Mouse (Mus musculus) layer of hippocampus, postnatal 10 days (tissue): Measurements from ENCODE around the gene Prrg4. TPM values are rescaled to one million over a fixed set of nuclear protein-coding genes. Genes with fewer than 3 reads are reported as not detected.
"Not testable (repeated sequence)": the region's sequence is repeated elsewhere in the genome, so short reads cannot be mapped to it uniquely, and the experiment has no call there.

Experiments used
- DNase-seq, 2 experiments: peaks; one replicate each; pipeline ENCODE4 v3.0.0; 2021; ENCODE audit warnings: low spot score in 2 of 2
- long read RNA-seq: library from polyadenylated mRNA; stranded (forward); transcript quantifications from one replicate; pipeline ENCODE4 v2.0.0, GENCODE M21; 2023
- total RNA-seq, 2 experiments: library from RNA; stranded (reverse); gene quantifications; 2 replicates each; pipeline ENCODE4 v1.2.3; 2021

Gene Prrg4
- total RNA-seq = 1 to 10 TPM in 1 of 2 experiments, under 1 TPM in 1; 0.96 to 1.1 TPM
- long read RNA-seq, partial matches to known transcripts = 0 of 1 reads
- long read RNA-seq, other reads (novel, unspliced or antisense) = 1 of 1 reads

- DNase-seq = peak; percentile 47 to 52
Measured at GRCm38 (mm10) chr2:104849276-104849990, at the start of gene Prrg4. Gene Prrg4 (minus strand): TSS chr2:104849876.

- peak; percentile 86 to 88 for DNase-seq
Measured at GRCm38 (mm10) chr2:104887882-104888566, 38.3 kb upstream of the Prrg4 start.

- not testable (repeated sequence) for DNase-seq
Measured at GRCm38 (mm10) chr2:104887331-104887730, 37.7 kb upstream of the Prrg4 start.

GRCm38 (mm10) chr2:104886109-104886508 lies 36.4 kb upstream of the Prrg4 start:
- no peak for DNase-seq

- DNase-seq = no peak
Measured at GRCm38 (mm10) chr2:104878794-104879193, 29.1 kb upstream of the Prrg4 start.

GRCm38 (mm10) chr2:104869101-104869500 lies 19.4 kb upstream of the Prrg4 start:
- DNase-seq = no peak

- DNase-seq = no peak
Measured at GRCm38 (mm10) chr2:104867282-104867855, 17.7 kb upstream of the Prrg4 start, which contains the start of gene Ccdc73. Gene Ccdc73 (plus strand): TSS chr2:104867805.

- DNase-seq = no peak
Measured at GRCm38 (mm10) chr2:104864176-104864860, 14.6 kb upstream of the Prrg4 start.

- no peak for DNase-seq
Measured at GRCm38 (mm10) chr2:104860426-104860825, 10.8 kb upstream of the Prrg4 start.

GRCm38 (mm10) chr2:104859060-104859459 lies 9.4 kb upstream of the Prrg4 start:
- DNase-seq = no peak

GRCm38 (mm10) chr2:104858083-104858482 lies 8.4 kb upstream of the Prrg4 start:
- DNase-seq = not testable (repeated sequence)

GRCm38 (mm10) chr2:104856218-104856617 lies 6.5 kb upstream of the Prrg4 start:
- DNase-seq = no peak

- no peak for DNase-seq
Measured at GRCm38 (mm10) chr2:104855732-104856131, 6.1 kb upstream of the Prrg4 start.

GRCm38 (mm10) chr2:104854836-104855235 lies 5.2 kb upstream of the Prrg4 start:
- no peak for DNase-seq

GRCm38 (mm10) chr2:104852546-104852945 lies 2.9 kb upstream of the Prrg4 start:
- DNase-seq = no peak

GRCm38 (mm10) chr2:104851686-104852085 lies 2.0 kb upstream of the Prrg4 start:
- DNase-seq = no peak

- DNase-seq = no peak
Measured at GRCm38 (mm10) chr2:104849991-104850359, 299 bp upstream of the Prrg4 start.

- no peak for DNase-seq
Measured at GRCm38 (mm10) chr2:104848235-104849161, 1.2 kb downstream of the Prrg4 start.

GRCm38 (mm10) chr2:104847645-104848044 lies 2.0 kb downstream of the Prrg4 start:
- DNase-seq = no peak

- DNase-seq = no peak
Measured at GRCm38 (mm10) chr2:104846638-104847414, 2.9 kb downstream of the Prrg4 start.
